Mouse (Mus musculus) ES-E14 (cell line): ENCODE measurements around the gene Naf1.

Source experiments
- HCFC1 ChIP-seq: IDR thresholded peaks from 2 replicates; pipeline ENCODE4 v1.6.1; 2012; ENCODE audit warnings: low read length, inconsistent platforms, borderline replicate concordance; ENCODE audit not compliant: insufficient read depth
- MAFK ChIP-seq: IDR thresholded peaks from 2 replicates; pipeline ENCODE4 v1.6.1; 2014; ENCODE audit warnings: mild to moderate bottlenecking, low read depth, low read length, inconsistent platforms; ENCODE audit not compliant: insufficient read depth
- ZC3H11A ChIP-seq: IDR thresholded peaks from 2 replicates; pipeline ENCODE4 v1.6.1; 2012; ENCODE audit warnings: low read depth, mild to moderate bottlenecking, inconsistent platforms, low read length, borderline replicate concordance
- ZNF384 ChIP-seq: IDR thresholded peaks from 2 replicates; pipeline ENCODE4 v1.6.1; 2012; ENCODE audit warnings: low read depth, low read length, inconsistent platforms

- TF ChIP-seq ZNF384 (no peak), ZC3H11A (no peak), MAFK (no peak), HCFC1 (no peak)
Observed at GRCm38 (mm10) chr8:66883866-66884265, 23.8 kb downstream of the Naf1 start.
